ENCODE assay signal across 8 mouse cellular contexts in genomic region chr7:143548976-143549457, GRCm38 (mm10). TPM values are rescaled to one million over a fixed set of nuclear protein-coding genes. Genes with fewer than 3 reads are reported as not detected.
DNase-seq lines count a peak whose midpoint lies in the region; ATAC-seq and TF ChIP-seq lines count a peak whose summit lies in the region.

Gene Nap1l4 (minus strand): TSS chr7:143549106.

- peak within 1 kb of the TSS; percentile 87 for H3K4me2 ChIP-seq in forebrain, embryonic 13.5 days
- peak within 1 kb of the TSS; percentile 92 for H3K4me2 ChIP-seq in liver, postnatal 0 days (ENCODE audit: low read depth, low read length)
- H3K4me2 ChIP-seq in neural tube, embryonic 14.5 days (ENCODE audit: low read depth, low read length), result peak within 1 kb of the TSS; percentile 91

- no peak for TF ChIP-seq EP300 in ES-Bruce4 (IDR thresholded peaks at IDR 0.05; ENCODE audit: insufficient read depth, low read depth, low read length)
- no peak; the same call in 1 of the 2 replicates for TF ChIP-seq EP300 in liver, postnatal 0 days (IDR thresholded peaks at IDR 0.05; ENCODE audit: low read depth)

- H3K27ac ChIP-seq in ES-Bruce4 (ENCODE audit: insufficient read depth, low read length), result peak within 1 kb of the TSS; percentile 95
- peak within 1 kb of the TSS; percentile 83 for H3K27ac ChIP-seq in forebrain, embryonic 13.5 days
- peak within 1 kb of the TSS; percentile 96 for H3K27ac ChIP-seq in liver, postnatal 0 days (ENCODE audit: low read depth)
- H3K27ac ChIP-seq in neural tube, embryonic 14.5 days (ENCODE audit: low read depth, low read length), result peak within 1 kb of the TSS; percentile 90

- peak within 1 kb of the TSS; percentile 96 for H3K4me3 ChIP-seq in ES-Bruce4 (ENCODE audit: low read depth, low read length)
- H3K4me3 ChIP-seq in forebrain, embryonic 13.5 days, result peak within 1 kb of the TSS; percentile 80
- peak within 1 kb of the TSS; percentile 87 for H3K4me3 ChIP-seq in liver, postnatal 0 days (ENCODE audit: low read depth, low read length)
- peak within 1 kb of the TSS; percentile 92 for H3K4me3 ChIP-seq in neural tube, embryonic 14.5 days (ENCODE audit: low read depth, low read length)

- H3K4me1 ChIP-seq in ES-Bruce4 (ENCODE audit: control insufficient read depth, insufficient read depth, low read length), result no peaks in the 10 kb centered on the region
- peaks cover 35% of the 10 kb centered on the region for H3K4me1 ChIP-seq in forebrain, embryonic 13.5 days
- peaks cover 28% of the 10 kb centered on the region; the same call in 1 of the 2 replicates for H3K4me1 ChIP-seq in liver, postnatal 0 days (ENCODE audit: insufficient read depth)
- peaks cover 24% of the 10 kb centered on the region; the same call in 1 of the 2 replicates for H3K4me1 ChIP-seq in neural tube, embryonic 14.5 days (ENCODE audit: control insufficient read depth, insufficient read depth, low read length)

- peak; percentile 80 for TF ChIP-seq POLR2A in ES-Bruce4 (IDR thresholded peaks at IDR 0.05; ENCODE audit: insufficient read depth, low read length)

- H3K36me3 ChIP-seq in ES-Bruce4 (ENCODE audit: control insufficient read depth, insufficient read depth, low read length, poor library complexity, severe bottlenecking), result peaks cover 6% of the 10 kb centered on the region; the same call in 1 of the 2 replicates
- peaks cover 21% of the 10 kb centered on the region for H3K36me3 ChIP-seq in forebrain, embryonic 13.5 days (ENCODE audit: poor library complexity, severe bottlenecking)
- peaks cover 9% of the 10 kb centered on the region for H3K36me3 ChIP-seq in liver, postnatal 0 days (replicated peaks; ENCODE audit: insufficient read depth, low read length)
- H3K36me3 ChIP-seq in neural tube, embryonic 14.5 days (ENCODE audit: control insufficient read depth, insufficient read depth, low read length), result no peaks in the 10 kb centered on the region; the same call in 1 of the 2 replicates

- H3K9ac ChIP-seq in ES-Bruce4 (ENCODE audit: low read depth, poor library complexity, severe bottlenecking), result peak within 1 kb of the TSS; percentile 80
- peak within 1 kb of the TSS; percentile 87 for H3K9ac ChIP-seq in forebrain, embryonic 13.5 days
- H3K9ac ChIP-seq in liver, postnatal 0 days (replicated peaks), result peak within 1 kb of the TSS; percentile 90
- H3K9ac ChIP-seq in neural tube, embryonic 14.5 days (replicated peaks; ENCODE audit: low read depth, low read length), result peak within 1 kb of the TSS; percentile 86

- no peak for TF ChIP-seq CTCF in ES-Bruce4 (IDR thresholded peaks at IDR 0.05; ENCODE audit: low read depth, low read length)
- no peak for TF ChIP-seq CTCF in liver, postnatal 0 days (IDR thresholded peaks at IDR 0.05; ENCODE audit: low read depth)

- intact Hi-C loops in heart, postnatal 10 days (cut with DNase I), result no loop called here

- peak; percentile 100 for ATAC-seq in cerebellum, adult (ENCODE audit: insufficient number of reproducible peaks, low FRiP score, low TSS enrichment)
- peak; percentile 100 for ATAC-seq in forebrain, embryonic 13.5 days
- ATAC-seq in liver, postnatal 0 days, result peak; percentile 96
- ATAC-seq in neural tube, embryonic 14.5 days (ENCODE audit: low read depth), result peak; percentile 99

- no peaks in the 10 kb centered on the region for H3K27me3 ChIP-seq in ES-Bruce4 (ENCODE audit: control insufficient read depth, insufficient read depth, low read length, poor library complexity, severe bottlenecking)
- no peaks in the 10 kb centered on the region for H3K27me3 ChIP-seq in forebrain, embryonic 13.5 days
- H3K27me3 ChIP-seq in liver, postnatal 0 days (ENCODE audit: insufficient read depth, low read length), result no peaks in the 10 kb centered on the region
- no peaks in the 10 kb centered on the region for H3K27me3 ChIP-seq in neural tube, embryonic 14.5 days (ENCODE audit: control insufficient read depth, insufficient read depth, low read length)

- DNase-seq in heart, postnatal 10 days, result peak; percentile 100
- peak; percentile 95 for DNase-seq in large intestine, adult 2 months (ENCODE audit: low read depth, low spot score)
- peak; percentile 98 for DNase-seq in liver, postnatal 0 days
- DNase-seq in testis, postnatal 10 days (ENCODE audit: low spot score), result peak; percentile 96

- under 1% methylated on average over 43 of the region's 43 CpGs for WGBS in forebrain, embryonic 13.5 days
- under 1% methylated on average over 43 of the region's 43 CpGs for WGBS in large intestine, adult 2 months
- 0% methylated on average over 37 of the region's 43 CpGs for WGBS in liver, postnatal 0 days (ENCODE audit: insufficient replicate concordance)
- 0% methylated on average over 43 of the region's 43 CpGs for WGBS in neural tube, embryonic 14.5 days

- no peaks in the 10 kb centered on the region for H3K9me3 ChIP-seq in ES-Bruce4 (replicated peaks; ENCODE audit: control insufficient read depth, insufficient read depth, low read length, poor library complexity, severe bottlenecking)
- H3K9me3 ChIP-seq in forebrain, embryonic 13.5 days (replicated peaks), result no peaks in the 10 kb centered on the region
- no peaks in the 10 kb centered on the region for H3K9me3 ChIP-seq in liver, postnatal 0 days (ENCODE audit: low read length)
- H3K9me3 ChIP-seq in neural tube, embryonic 14.5 days (ENCODE audit: control insufficient read depth, low read length), result no peaks in the 10 kb centered on the region

RNA-seq across cellular contexts. Expression of gene Nap1l4, which starts in this region (rescaled TPM):
- 179 and 208 TPM in 2 replicates for polyA plus RNA-seq in ES-Bruce4 (2011; ENCODE audit: insufficient read depth, insufficient read length, low read depth, missing spikeins)
- 346 and 367 TPM in 2 replicates for polyA plus RNA-seq in forebrain, embryonic 13.5 days (2015; fragmentation: Nextera tagmentation; extraction: Ambion mirVana)
- total RNA-seq in heart, postnatal 10 days (2021), result 100 to 1,000 TPM; 192 to 197 TPM
- polyA plus RNA-seq in large intestine, adult 2 months (2012; rRNA removed), result 54.3 and 57.4 TPM in 2 replicates
- 55.7 and 61.2 TPM in 2 replicates for polyA plus RNA-seq in liver, postnatal 0 days (2015; fragmentation: Nextera tagmentation; extraction: Ambion mirVana)
- 154 and 165 TPM in 2 replicates for polyA plus RNA-seq in neural tube, embryonic 14.5 days (2014; fragmentation: Nextera tagmentation; extraction: Ambion mirVana)

Comparison
In these comparisons a context has a peak if more than half of its experiments do, and no peak if none do; other contexts are left out.
1. Peak in every context shown above with its lines: DNase-seq, ATAC-seq, H3K4me3 ChIP-seq and H3K27ac ChIP-seq.